Mouse (Mus musculus) cerebral cortex, adult 2 months (tissue): ENCODE results near the gene Gpatch8.

Experiments used
- WGBS: fragments of 180-500 bp; shearing (Covaris S2); methylation state at CpG from one replicate; pipeline ENCODE4 v1.1.7; 2018; 5-methylcytosine and 5-hydroxymethylcytosine counted together

Gpatch8 gene

GRCm38 (mm10) chr11:102556031-102556715 lies at the start of gene Gpatch8:
Gene Gpatch8, minus strand, starts transcription at chr11:102556392.
- under 1% methylated on average over 48 of the region's 55 CpGs for WGBS

- 1% methylated on average over 74 of the region's 74 CpGs for WGBS
Observed at GRCm38 (mm10) chr11:102604777-102605552, 48.8 kb upstream of the Gpatch8 start.

GRCm38 (mm10) chr11:102604010-102604584 lies 47.9 kb upstream of the Gpatch8 start, which contains the start of gene Fzd2:
Gene Fzd2, plus strand, starts transcription at chr11:102604396.
- WGBS = under 1% methylated on average over 31 of the region's 31 CpGs

- WGBS = 2% methylated on average over 10 of the region's 10 CpGs
Observed at GRCm38 (mm10) chr11:102603496-102603850, 47.3 kb upstream of the Gpatch8 start.

GRCm38 (mm10) chr11:102602816-102603495 lies 46.8 kb upstream of the Gpatch8 start:
- WGBS = 9% methylated on average over 13 of the region's 13 CpGs

GRCm38 (mm10) chr11:102599912-102600311 lies 43.7 kb upstream of the Gpatch8 start:
- WGBS = 87% methylated on average over 3 of the region's 3 CpGs

GRCm38 (mm10) chr11:102595341-102595820 lies 39.2 kb upstream of the Gpatch8 start:
- WGBS = 41% methylated on average over 3 of the region's 4 CpGs

- WGBS = 70% methylated on average over 3 of the region's 3 CpGs
Observed at GRCm38 (mm10) chr11:102587554-102587953, 31.4 kb upstream of the Gpatch8 start.

- WGBS = 96% methylated on average over 4 of the region's 4 CpGs
Observed at GRCm38 (mm10) chr11:102586445-102587130, 30.4 kb upstream of the Gpatch8 start.

- WGBS = 59% methylated on average over 5 of the region's 5 CpGs
Observed at GRCm38 (mm10) chr11:102582736-102583135, 26.5 kb upstream of the Gpatch8 start.

- WGBS = 56% methylated on average over 13 of the region's 13 CpGs
Observed at GRCm38 (mm10) chr11:102582016-102582610, 25.9 kb upstream of the Gpatch8 start.

- 54% methylated on average over 11 of the region's 11 CpGs for WGBS
Observed at GRCm38 (mm10) chr11:102581281-102582015, 25.3 kb upstream of the Gpatch8 start.

GRCm38 (mm10) chr11:102580034-102580330 lies 23.8 kb upstream of the Gpatch8 start:
- 65% methylated on average over 3 of the region's 3 CpGs for WGBS

- 25% methylated on average over 23 of the region's 23 CpGs for WGBS
Observed at GRCm38 (mm10) chr11:102579165-102580033, 23.2 kb upstream of the Gpatch8 start, which contains the start of gene Gm11627. Gene Gm11627, minus strand, starts transcription at chr11:102579461.

- 9% methylated on average over 27 of the region's 27 CpGs for WGBS
Observed at GRCm38 (mm10) chr11:102578341-102579118, 22.3 kb upstream of the Gpatch8 start.

GRCm38 (mm10) chr11:102576050-102576754 lies 20.0 kb upstream of the Gpatch8 start:
- 71% methylated on average over 13 of the region's 13 CpGs for WGBS

- 79% methylated on average over 1 of the region's 1 CpGs for WGBS
Observed at GRCm38 (mm10) chr11:102575034-102575433, 18.8 kb upstream of the Gpatch8 start.
